In genomic region chr1:169233368-169233767, GRCm38 (mm10) we compare ENCODE assay signal across 18 mouse cellular contexts.
"Had no signal": no experiment of that assay in that cellular context is flagged by ENCODE, and none has a peak within 500 bp of the region (broad histone marks: within the 10 kb centered on the region; RNA-seq: fewer than 3 reads in every experiment).

No protein-coding gene starts in this region.

- H3K27me3 ChIP-seq: midbrain, embryonic 12.5 days; neural tube, embryonic 13.5 days; neural tube, embryonic 15.5 days had no signal

- H3K27ac ChIP-seq: liver, embryonic 14.5 days; midbrain, embryonic 10.5 days; midbrain, embryonic 12.5 days; neural tube, embryonic 13.5 days; neural tube, embryonic 15.5 days had no signal

- H3K4me3 ChIP-seq: midbrain, embryonic 10.5 days; midbrain, embryonic 12.5 days; myocyte; neural tube, embryonic 13.5 days; neural tube, embryonic 15.5 days had no signal

- DNase-seq: lung, adult 18-20 months; midbrain, embryonic 14.5 days; retina, postnatal 1 day; right cerebral cortex, adult 18-20 months; right cerebral cortex, postnatal 25 days; right cerebral cortex, postnatal 4 days; spleen, adult 18-20 months; thymus, adult 18-20 months; thymus, postnatal 14 days; thymus, postnatal 36 days had no signal

- ATAC-seq: lung, postnatal 0 days; midbrain, embryonic 16.5 days had no signal

- H3K9ac ChIP-seq: liver, embryonic 14.5 days; midbrain, embryonic 12.5 days; neural tube, embryonic 13.5 days; neural tube, embryonic 15.5 days had no signal

- H3K9me3 ChIP-seq: midbrain, embryonic 10.5 days; midbrain, embryonic 12.5 days; neural tube, embryonic 13.5 days; neural tube, embryonic 15.5 days had no signal

- H3K36me3 ChIP-seq: midbrain, embryonic 10.5 days; midbrain, embryonic 12.5 days; neural tube, embryonic 13.5 days; neural tube, embryonic 15.5 days had no signal

- H3K4me2 ChIP-seq: midbrain, embryonic 12.5 days; neural tube, embryonic 13.5 days; neural tube, embryonic 15.5 days had no signal
